Mouse (Mus musculus) ES-E14 (cell line): ENCODE data around the gene Lmx1a.

Source experiments
- MAFK ChIP-seq: IDR thresholded peaks from 2 replicates; pipeline ENCODE4 v1.6.1; 2014; ENCODE audit warnings: mild to moderate bottlenecking, low read depth, low read length, inconsistent platforms; ENCODE audit not compliant: insufficient read depth
- ZC3H11A ChIP-seq: IDR thresholded peaks from 2 replicates; pipeline ENCODE4 v1.6.1; 2012; ENCODE audit warnings: low read depth, mild to moderate bottlenecking, inconsistent platforms, low read length, borderline replicate concordance

GRCm38 (mm10) chr1:167690138-167690710, 1.2 kb downstream of the Lmx1a start:
- TF ChIP-seq MAFK: no peak
- TF ChIP-seq ZC3H11A: no peak
